Mouse (Mus musculus): ENCODE data around the gene Rem1. TPM values are rescaled to one million over a fixed set of nuclear protein-coding genes. Genes with fewer than 3 reads are reported as not detected.
A peak's percentile ranks its signal among the peaks of the same experiment; 100 is the strongest.

The Rem1 gene
- polyA plus RNA-seq, 1 experiment from 2014 or later = 0.69 TPM

DNA sequence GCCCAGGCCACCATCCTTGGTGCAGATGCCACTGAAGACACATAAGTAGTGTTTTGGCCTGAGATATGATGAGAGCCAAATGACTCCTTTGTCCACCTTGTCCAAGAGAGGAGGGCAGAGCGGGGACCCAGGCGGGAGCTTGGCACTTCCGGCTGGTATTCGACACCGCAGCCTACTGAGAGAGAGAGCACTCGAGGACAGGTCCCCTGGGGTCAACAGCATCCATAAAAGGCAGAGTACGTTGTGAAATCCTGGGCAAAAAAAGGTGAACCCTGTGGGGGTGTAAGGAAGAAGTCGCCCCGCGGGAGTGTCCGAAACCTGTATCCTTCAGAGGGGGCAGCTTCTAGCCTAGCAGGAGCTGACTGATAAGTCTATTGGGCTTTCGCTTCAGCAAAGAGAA lies 45.4 kb downstream of the Rem1 start:
- no peaks in the 10 kb centered on the region for H3K27me3 ChIP-seq (ENCODE audit: control insufficient read depth, insufficient read depth, low read length)
- ATAC-seq (ENCODE audit: insufficient number of reproducible peaks, low FRiP score, low TSS enrichment, low read depth) = no peak
- H3K9me3 ChIP-seq (ENCODE audit: control insufficient read depth, low read length) = no peaks in the 10 kb centered on the region
- peaks cover 25% of the 10 kb centered on the region for H3K4me1 ChIP-seq (ENCODE audit: control insufficient read depth, insufficient read depth, low read length)
- peak overlapping the region; percentile 100; the same call in 1 of the 2 replicates for H3K4me3 ChIP-seq (ENCODE audit: low read depth, low read length)
- DNase-seq (ENCODE audit: low spot score) = no peak
- WGBS = 84% methylated on average over 12 of the region's 12 CpGs
- H3K9ac ChIP-seq (ENCODE audit: low read length) = no peak overlapping the region
- H3K4me2 ChIP-seq (ENCODE audit: low read depth, severe bottlenecking) = peak overlapping the region; percentile 87
- no peak overlapping the region for H3K27ac ChIP-seq (replicated peaks; ENCODE audit: low read depth, low read length)
- peaks cover 6% of the 10 kb centered on the region; the same call in 1 of the 2 replicates for H3K36me3 ChIP-seq (ENCODE audit: control insufficient read depth, insufficient read depth, low read length)

DNA sequence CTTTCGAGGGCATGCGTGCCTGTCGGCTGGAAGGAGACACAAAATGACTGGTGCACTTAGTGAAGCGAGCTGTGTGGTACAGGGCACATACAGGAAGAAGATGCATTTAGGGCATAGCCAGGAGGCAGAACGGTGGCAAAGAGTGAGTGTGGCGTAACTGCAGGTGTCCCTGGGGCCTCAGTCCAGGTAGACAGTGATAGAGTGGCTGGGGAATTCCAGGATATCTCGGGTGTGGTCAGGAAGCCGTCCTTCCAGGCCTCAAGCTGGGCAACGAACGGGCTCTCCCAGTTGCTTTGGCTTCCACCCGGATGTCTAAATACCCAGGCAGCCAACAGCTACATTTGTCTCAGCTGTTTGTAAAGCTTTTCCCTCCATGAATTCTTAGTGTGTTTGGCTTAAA lies 47.4 kb downstream of the Rem1 start:
- Histone ChIP-seq H3K27me3 (ENCODE audit: control insufficient read depth, insufficient read depth, low read length) (no peaks in the 10 kb centered on the region), H3K27ac (replicated peaks; ENCODE audit: low read depth, low read length) (peak overlapping the region; percentile 26; the same call in 1 of the 2 replicates), H3K4me1 (ENCODE audit: control insufficient read depth, insufficient read depth, low read length) (peaks cover 25% of the 10 kb centered on the region), H3K9ac (ENCODE audit: low read length) (no peak overlapping the region), H3K36me3 (ENCODE audit: control insufficient read depth, insufficient read depth, low read length) (peaks cover 13% of the 10 kb centered on the region; the same call in 1 of the 2 replicates), H3K9me3 (ENCODE audit: control insufficient read depth, low read length) (no peaks in the 10 kb centered on the region), H3K4me2 (ENCODE audit: low read depth, severe bottlenecking) (no peak overlapping the region), H3K4me3 (ENCODE audit: low read depth, low read length) (no peak overlapping the region)
- 87% methylated on average over 11 of the region's 11 CpGs for WGBS
- DNase-seq (ENCODE audit: low spot score) (no peak), ATAC-seq (ENCODE audit: insufficient number of reproducible peaks, low FRiP score, low TSS enrichment, low read depth) (no peak)

DNA sequence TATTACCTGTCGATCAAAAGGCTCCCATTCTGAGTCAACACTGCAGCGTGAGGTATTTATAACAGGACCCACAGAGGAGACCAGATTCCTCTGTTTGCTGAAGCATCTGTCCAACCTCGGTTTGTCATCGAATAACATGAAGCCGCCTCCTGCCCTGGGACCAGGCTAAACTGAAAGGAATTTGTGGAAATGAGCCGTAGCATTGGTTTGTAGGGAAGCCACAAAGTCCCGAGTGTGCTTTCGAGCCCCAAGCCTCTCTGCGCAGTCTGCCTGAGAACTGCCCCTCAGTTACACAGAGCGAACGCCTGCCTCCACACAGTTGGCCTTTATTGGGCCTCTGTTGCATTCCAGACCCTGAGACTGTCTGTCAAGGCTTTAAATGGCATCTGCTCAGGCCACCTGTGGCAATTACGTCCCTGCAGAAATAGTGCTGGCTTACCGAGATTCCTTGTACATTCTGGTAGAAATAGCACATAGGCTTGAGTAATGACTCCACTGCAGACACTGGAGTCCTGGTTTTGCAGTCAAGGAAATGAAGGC lies 48.6 kb downstream of the Rem1 start:
- WGBS = 72% methylated on average over 13 of the region's 13 CpGs
- no peaks in the 10 kb centered on the region for H3K27me3 ChIP-seq (ENCODE audit: control insufficient read depth, insufficient read depth, low read length)
- DNase-seq (ENCODE audit: low spot score) (no peak), ATAC-seq (ENCODE audit: insufficient number of reproducible peaks, low FRiP score, low TSS enrichment, low read depth) (no peak)
- peaks cover 17% of the 10 kb centered on the region; the same call in 1 of the 2 replicates for H3K36me3 ChIP-seq (ENCODE audit: control insufficient read depth, insufficient read depth, low read length)
- H3K9ac ChIP-seq (ENCODE audit: low read length) = no peak overlapping the region
- no peak overlapping the region for H3K4me3 ChIP-seq (ENCODE audit: low read depth, low read length)
- no peak overlapping the region for H3K4me2 ChIP-seq (ENCODE audit: low read depth, severe bottlenecking)
- peaks cover 25% of the 10 kb centered on the region for H3K4me1 ChIP-seq (ENCODE audit: control insufficient read depth, insufficient read depth, low read length)
- H3K9me3 ChIP-seq (ENCODE audit: control insufficient read depth, low read length) = no peaks in the 10 kb centered on the region
- no peak overlapping the region for H3K27ac ChIP-seq (replicated peaks; ENCODE audit: low read depth, low read length)

DNA sequence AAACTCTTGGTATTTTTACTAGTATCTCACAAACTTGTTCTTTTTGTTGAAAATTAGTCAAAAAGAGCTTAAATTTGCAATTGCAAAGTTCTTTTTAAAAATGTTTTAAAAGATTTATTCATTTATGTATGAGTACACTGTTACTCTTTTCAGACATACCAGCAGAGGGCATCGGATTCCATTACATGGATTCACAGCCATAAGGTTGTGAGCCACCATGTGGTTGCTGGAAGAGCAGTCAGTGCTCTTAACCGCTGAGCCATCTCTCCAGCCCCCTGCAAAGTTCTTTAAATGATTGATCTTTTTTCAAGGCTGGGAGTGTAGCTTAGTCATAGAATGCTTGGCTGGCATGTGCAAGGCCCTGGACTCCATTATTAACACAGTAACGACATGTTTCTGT lies 51.6 kb downstream of the Rem1 start:
- ATAC-seq (ENCODE audit: insufficient number of reproducible peaks, low FRiP score, low TSS enrichment, low read depth) = no peak
- H3K9me3 ChIP-seq (ENCODE audit: control insufficient read depth, low read length) = no peaks in the 10 kb centered on the region
- H3K27ac ChIP-seq (replicated peaks; ENCODE audit: low read depth, low read length) = no peak overlapping the region
- WGBS = 72% methylated on average over 3 of the region's 3 CpGs
- no peak overlapping the region for H3K9ac ChIP-seq (ENCODE audit: low read length)
- no peaks in the 10 kb centered on the region for H3K27me3 ChIP-seq (ENCODE audit: control insufficient read depth, insufficient read depth, low read length)
- H3K4me1 ChIP-seq (ENCODE audit: control insufficient read depth, insufficient read depth, low read length) = peaks cover 8% of the 10 kb centered on the region
- H3K4me2 ChIP-seq (ENCODE audit: low read depth, severe bottlenecking) = no peak overlapping the region
- peak; percentile 35 for DNase-seq (ENCODE audit: low spot score)
- H3K36me3 ChIP-seq (ENCODE audit: control insufficient read depth, insufficient read depth, low read length) = peaks cover 38% of the 10 kb centered on the region
- H3K4me3 ChIP-seq (ENCODE audit: low read depth, low read length) = no peak overlapping the region

DNA sequence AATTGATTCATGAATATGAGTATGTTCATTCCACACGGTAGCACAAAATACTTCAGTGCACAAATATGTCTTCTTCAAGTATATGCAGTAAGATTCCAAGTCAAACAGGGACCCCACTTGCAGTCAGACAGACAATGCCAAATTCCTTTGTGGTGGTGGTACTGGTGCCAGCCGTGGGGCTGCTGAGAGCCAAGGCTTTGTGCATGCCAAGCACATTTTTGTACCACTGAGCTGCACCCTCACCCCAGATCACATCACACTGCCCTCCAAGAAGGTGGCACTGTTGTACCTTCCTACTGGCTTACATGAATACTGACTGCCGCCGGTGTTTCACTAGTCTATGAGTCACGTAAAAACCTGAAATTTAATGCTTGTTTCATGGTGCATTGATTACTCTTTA lies 52.2 kb downstream of the Rem1 start:
- WGBS = 95% methylated on average over 5 of the region's 5 CpGs
- Histone ChIP-seq H3K4me2 (ENCODE audit: low read depth, severe bottlenecking) (no peak overlapping the region), H3K9ac (ENCODE audit: low read length) (no peak overlapping the region), H3K4me3 (ENCODE audit: low read depth, low read length) (no peak overlapping the region), H3K27me3 (ENCODE audit: control insufficient read depth, insufficient read depth, low read length) (no peaks in the 10 kb centered on the region), H3K36me3 (ENCODE audit: control insufficient read depth, insufficient read depth, low read length) (peaks cover 44% of the 10 kb centered on the region), H3K9me3 (ENCODE audit: control insufficient read depth, low read length) (no peaks in the 10 kb centered on the region), H3K4me1 (ENCODE audit: control insufficient read depth, insufficient read depth, low read length) (peaks cover 8% of the 10 kb centered on the region), H3K27ac (replicated peaks; ENCODE audit: low read depth, low read length) (no peak overlapping the region)
- DNase-seq (ENCODE audit: low spot score) (no peak), ATAC-seq (ENCODE audit: insufficient number of reproducible peaks, low FRiP score, low TSS enrichment, low read depth) (no peak)

DNA sequence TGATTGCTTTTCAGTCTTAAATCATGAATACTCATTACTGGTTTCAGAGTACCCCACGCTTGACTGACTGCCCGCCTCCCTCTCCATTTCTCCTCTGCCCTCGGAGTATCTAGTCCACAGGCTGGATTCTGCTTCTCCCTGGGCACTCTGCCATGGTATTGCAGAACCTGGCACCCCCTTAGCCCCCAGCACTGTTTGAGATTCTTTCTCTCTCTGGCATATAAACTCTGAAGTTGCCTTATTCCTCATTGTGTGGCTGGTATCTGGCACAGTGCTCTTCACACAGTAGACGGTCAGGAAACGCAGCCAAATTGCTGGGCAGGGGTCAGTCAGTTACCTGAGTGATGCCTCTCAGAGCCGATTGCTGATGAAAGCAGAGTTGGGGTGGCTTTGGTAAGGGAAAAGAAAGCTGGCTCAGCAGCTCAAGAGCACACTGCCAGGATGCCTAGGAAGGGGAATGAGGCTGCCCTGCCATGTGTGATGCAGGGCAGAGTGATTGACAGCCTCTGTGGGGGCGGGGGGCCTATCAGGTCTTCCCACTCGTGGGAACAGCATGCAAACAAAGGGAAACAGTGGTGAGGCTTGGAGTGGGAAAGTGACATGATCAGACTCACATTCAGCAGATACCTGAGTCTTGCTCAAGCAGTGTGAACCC lies 53.1 kb downstream of the Rem1 start:
- H3K27me3 ChIP-seq (ENCODE audit: control insufficient read depth, insufficient read depth, low read length) = no peaks in the 10 kb centered on the region
- no peak overlapping the region for H3K9ac ChIP-seq (ENCODE audit: low read length)
- DNase-seq (ENCODE audit: low spot score) (no peak), ATAC-seq (ENCODE audit: insufficient number of reproducible peaks, low FRiP score, low TSS enrichment, low read depth) (no peak)
- no peak overlapping the region for H3K4me3 ChIP-seq (ENCODE audit: low read depth, low read length)
- WGBS = 84% methylated on average over 8 of the region's 8 CpGs
- peaks cover 6% of the 10 kb centered on the region; the same call in 1 of the 2 replicates for H3K4me1 ChIP-seq (ENCODE audit: control insufficient read depth, insufficient read depth, low read length)
- no peaks in the 10 kb centered on the region for H3K9me3 ChIP-seq (ENCODE audit: control insufficient read depth, low read length)
- H3K36me3 ChIP-seq (ENCODE audit: control insufficient read depth, insufficient read depth, low read length) = peaks cover 51% of the 10 kb centered on the region
- H3K27ac ChIP-seq (replicated peaks; ENCODE audit: low read depth, low read length) = no peak overlapping the region
- no peak overlapping the region for H3K4me2 ChIP-seq (ENCODE audit: low read depth, severe bottlenecking)

DNA sequence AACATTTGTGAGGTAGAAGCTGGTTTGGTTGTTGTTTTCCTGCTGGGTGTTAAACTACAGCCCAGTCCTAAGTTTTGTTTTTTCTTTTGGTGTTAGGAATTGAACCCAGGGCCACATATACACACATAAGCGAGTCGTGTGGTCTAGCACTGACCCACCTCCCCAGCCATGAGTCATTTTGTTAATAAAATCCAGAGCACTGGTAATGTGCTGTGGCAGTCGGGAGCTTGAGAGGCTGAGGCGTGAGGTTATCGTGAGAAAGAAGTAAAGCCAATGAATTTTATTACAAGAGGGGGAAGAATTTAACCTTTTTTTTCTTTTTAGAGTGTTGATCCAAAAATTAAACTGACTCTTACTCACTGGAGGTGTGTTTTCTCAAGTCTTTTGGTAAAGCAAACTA lies 56.3 kb downstream of the Rem1 start:
- no peak overlapping the region for H3K9ac ChIP-seq (ENCODE audit: low read length)
- peaks cover 61% of the 10 kb centered on the region for H3K36me3 ChIP-seq (ENCODE audit: control insufficient read depth, insufficient read depth, low read length)
- 81% methylated on average over 5 of the region's 5 CpGs for WGBS
- DNase-seq (ENCODE audit: low spot score) (no peak), ATAC-seq (ENCODE audit: insufficient number of reproducible peaks, low FRiP score, low TSS enrichment, low read depth) (no peak)
- no peak overlapping the region for H3K4me2 ChIP-seq (ENCODE audit: low read depth, severe bottlenecking)
- no peak overlapping the region for H3K4me3 ChIP-seq (ENCODE audit: low read depth, low read length)
- no peaks in the 10 kb centered on the region for H3K27me3 ChIP-seq (ENCODE audit: control insufficient read depth, insufficient read depth, low read length)
- no peaks in the 10 kb centered on the region for H3K4me1 ChIP-seq (ENCODE audit: control insufficient read depth, insufficient read depth, low read length)
- H3K27ac ChIP-seq (replicated peaks; ENCODE audit: low read depth, low read length) = no peak overlapping the region
- peaks cover 3% of the 10 kb centered on the region; the same call in 1 of the 2 replicates for H3K9me3 ChIP-seq (ENCODE audit: control insufficient read depth, low read length)
